Mouse (Mus musculus): Measurements from ENCODE around the gene Mta3.

Mta3 gene

DNA sequence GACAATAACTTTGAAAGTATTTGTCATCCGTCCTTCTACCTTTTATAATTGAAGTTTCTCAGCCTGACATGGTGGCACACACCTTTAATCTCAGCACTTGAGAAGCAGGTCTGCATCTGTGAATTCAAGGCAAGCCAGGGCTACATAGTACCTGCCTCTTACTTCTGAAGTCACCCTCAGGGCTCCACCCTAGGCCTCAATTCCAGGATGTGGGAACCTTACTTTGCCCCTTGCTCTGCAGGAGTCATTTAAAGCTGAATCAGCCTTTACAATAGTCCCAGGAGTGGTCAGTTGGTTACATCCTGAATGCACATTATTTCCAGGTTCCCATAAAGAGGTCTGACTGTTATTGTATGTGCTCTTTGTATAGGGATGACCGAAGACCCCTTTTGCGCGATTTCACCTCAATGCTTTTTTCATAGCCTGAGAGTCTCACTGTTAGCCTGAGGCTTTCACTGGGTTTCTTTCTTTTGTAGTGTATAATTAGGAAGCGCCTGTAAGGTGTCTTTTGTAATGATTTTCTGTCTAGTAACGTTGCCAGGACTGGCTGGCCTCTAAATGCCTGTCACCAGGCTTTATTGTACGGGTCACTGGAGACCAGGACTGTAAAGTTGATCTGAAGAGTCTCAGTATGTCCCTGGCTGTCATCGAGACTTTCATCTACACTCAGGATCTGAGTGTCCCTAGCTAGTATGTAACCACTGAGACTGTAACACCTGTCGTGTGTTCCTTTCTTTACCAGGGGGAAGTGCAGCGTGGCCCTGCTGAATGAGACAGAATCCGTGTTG, 47.3 kb downstream of the Mta3 start:
- DNase-seq (ENCODE audit: extremely low spot score, low read depth, low spot score): no peak

- DNase-seq (ENCODE audit: extremely low spot score, low read depth, low spot score): no peak
Measured at GRCm38 (mm10) chr17:83758096-83758495, 52.1 kb downstream of the Mta3 start.

GRCm38 (mm10) chr17:83759547-83759946, 53.6 kb downstream of the Mta3 start:
- DNase-seq (ENCODE audit: extremely low spot score, low read depth, low spot score): no peak

DNA sequence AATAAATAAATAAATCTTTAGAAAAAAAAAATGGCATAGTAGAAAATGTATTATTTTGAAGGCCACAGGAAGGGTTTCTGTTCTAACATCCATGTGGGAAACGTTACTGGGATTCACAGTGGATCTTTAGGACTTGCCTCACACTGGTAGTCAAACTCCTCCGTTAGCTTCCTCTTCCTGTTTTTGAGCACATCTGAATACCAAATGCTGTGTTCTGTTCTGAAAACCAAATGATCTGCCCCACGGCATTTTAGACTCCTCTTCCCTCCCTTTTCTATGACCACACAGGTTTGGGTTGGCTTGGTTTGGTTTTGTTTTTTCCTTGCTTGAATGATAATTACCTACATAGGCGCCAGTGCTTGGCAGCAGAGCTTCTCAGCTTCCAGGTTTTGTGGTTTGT, 58.6 kb downstream of the Mta3 start:
- no peak for DNase-seq (ENCODE audit: extremely low spot score, low read depth, low spot score)

- no peak for DNase-seq (ENCODE audit: extremely low spot score, low read depth, low spot score)
Measured at GRCm38 (mm10) chr17:83767064-83767463, 61.1 kb downstream of the Mta3 start.

DNA sequence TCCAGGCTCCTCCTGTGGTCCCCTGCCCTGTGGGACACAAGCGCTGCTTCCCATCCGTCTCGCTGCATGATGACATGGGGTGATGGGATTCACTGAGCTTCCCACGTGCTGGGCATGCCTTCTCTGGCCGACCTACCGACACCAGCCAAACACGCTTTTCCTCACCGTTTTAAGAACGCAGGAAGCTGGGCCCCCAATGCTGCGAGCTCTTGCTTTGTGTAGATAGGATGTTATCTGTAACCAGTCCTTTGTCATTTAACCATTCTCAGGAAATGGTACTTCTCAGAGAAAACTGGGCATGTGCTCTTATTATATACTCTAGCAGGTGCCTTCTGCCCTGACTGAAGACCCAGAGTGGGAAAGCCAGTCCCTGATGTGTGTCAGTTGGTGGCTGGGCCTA, 62.3 kb downstream of the Mta3 start:
- DNase-seq (ENCODE audit: extremely low spot score, low read depth, low spot score): no peak

DNA sequence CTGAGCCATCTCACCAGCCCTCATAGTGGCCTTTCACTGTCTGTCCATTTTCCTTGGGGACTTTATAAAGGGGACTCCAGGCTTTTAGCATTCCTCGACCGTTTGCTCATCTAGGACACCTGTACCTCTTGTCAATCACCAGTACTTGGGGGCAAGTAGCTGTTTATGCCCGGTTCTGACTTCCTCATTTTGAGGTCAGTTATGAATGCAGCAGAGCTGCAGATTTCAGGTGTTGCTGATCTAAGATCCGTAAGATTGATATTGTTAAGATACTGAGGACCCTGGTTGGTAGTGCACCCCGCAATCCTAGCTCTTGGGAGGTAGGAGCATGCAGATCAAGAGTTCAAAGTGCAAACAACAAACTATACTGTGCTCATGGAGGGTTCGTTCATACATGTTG, 64.4 kb downstream of the Mta3 start:
- DNase-seq (ENCODE audit: extremely low spot score, low read depth, low spot score): no peak

- no peak for DNase-seq (ENCODE audit: extremely low spot score, low read depth, low spot score)
Measured at GRCm38 (mm10) chr17:83770931-83771330, 65.0 kb downstream of the Mta3 start.

GRCm38 (mm10) chr17:83772110-83772509, 66.1 kb downstream of the Mta3 start:
- no peak for DNase-seq (ENCODE audit: extremely low spot score, low read depth, low spot score)

GRCm38 (mm10) chr17:83772711-83773110, 66.7 kb downstream of the Mta3 start:
- DNase-seq (ENCODE audit: extremely low spot score, low read depth, low spot score): no peak

GRCm38 (mm10) chr17:83776965-83777364, 71.0 kb downstream of the Mta3 start:
- no peak for DNase-seq (ENCODE audit: extremely low spot score, low read depth, low spot score)

DNA sequence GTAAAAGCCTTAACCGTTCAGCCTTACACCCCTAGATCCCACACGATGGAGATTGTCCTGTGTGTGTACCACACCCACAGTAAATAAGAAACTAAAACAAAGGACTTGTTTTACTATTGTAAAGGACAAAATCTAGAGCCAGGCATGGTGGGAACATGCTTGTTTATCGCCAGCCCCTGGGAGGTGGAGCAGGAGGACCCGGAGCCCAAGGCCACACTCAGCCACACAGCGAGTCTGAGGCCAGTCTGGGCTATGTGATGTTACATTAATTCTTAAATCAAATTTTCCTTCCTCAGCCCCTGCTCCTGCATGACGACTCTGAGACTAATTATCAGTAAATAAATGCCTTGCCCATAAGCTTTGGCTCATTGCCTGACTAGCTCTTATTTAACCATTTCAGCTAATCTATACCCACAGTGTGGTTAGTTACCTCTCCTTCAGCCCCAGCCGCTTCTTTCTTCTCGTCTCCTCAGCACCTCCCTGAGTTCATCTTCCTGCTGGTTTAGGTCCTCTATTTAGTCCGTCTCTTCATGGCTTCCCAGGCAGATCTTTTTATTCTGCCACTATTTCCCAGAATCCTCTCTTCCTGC, 71.6 kb downstream of the Mta3 start:
- DNase-seq (ENCODE audit: extremely low spot score, low read depth, low spot score): no peak

DNA sequence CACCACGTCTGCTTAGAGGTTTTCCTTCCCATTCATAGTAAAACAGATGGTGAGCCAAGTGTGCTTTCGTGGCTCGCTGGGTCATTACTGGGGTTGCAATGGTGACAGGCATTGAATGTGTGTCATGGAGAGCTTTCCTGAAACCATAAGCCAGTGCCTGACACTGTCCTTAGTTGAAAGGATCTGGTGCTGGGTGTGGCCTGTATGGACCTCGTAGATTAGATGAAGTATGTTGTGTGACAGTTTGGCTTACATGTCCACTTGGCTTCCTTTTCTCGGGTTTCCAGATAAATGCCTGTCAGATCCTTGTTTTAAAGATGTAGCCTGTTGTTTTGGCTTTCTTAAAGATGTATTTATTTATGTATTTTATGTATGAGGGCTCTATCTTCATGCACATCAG, 74.3 kb downstream of the Mta3 start:
- DNase-seq (ENCODE audit: extremely low spot score, low read depth, low spot score): no peak

- no peak for DNase-seq (ENCODE audit: extremely low spot score, low read depth, low spot score)
Measured at GRCm38 (mm10) chr17:83782740-83783139, 76.8 kb downstream of the Mta3 start.

DNA sequence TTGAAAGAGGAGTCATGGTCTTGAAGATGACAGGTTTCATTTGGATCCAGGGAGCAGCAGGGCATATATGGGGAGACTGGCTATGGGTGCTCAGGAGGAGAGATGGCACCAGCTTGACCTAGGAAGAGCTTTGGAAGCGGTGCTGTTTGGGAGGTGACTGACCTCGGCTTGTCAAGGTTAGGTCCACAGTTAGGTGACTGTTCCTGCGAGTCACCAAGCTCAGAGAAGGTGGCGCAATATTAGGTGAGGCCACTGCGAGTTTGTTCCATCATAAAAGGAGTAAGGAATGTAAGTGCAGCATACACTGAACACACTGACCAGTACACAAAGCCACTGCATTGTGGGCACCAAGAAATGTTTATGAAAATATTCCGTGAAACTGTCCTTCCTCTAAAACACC, 80.5 kb downstream of the Mta3 start:
- DNase-seq (ENCODE audit: extremely low spot score, low read depth, low spot score): no peak

- no peak for DNase-seq (ENCODE audit: extremely low spot score, low read depth, low spot score)
Measured at GRCm38 (mm10) chr17:83790158-83790557, 84.2 kb downstream of the Mta3 start.

DNA sequence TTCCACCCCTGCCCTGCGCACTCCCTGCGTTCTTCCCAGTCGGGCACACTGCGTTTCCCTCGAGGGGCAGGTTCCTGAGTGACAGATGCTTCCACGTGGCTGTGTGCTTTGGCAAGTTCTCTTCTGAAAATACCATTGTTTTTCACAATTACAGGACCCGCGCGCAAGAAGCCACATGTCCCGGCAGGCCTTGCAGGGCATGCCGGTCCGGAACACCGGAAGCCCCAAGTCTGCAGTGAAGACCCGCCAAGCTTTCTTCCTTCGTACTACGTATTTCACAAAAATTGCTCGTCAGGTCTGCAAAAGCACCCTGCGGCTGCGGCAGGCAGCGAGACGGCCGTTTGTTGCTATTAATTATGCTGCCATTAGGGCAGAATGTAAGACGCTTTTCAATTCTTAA, 86.4 kb downstream of the Mta3 start:
- DNase-seq (ENCODE audit: extremely low spot score, low read depth, low spot score): no peak

GRCm38 (mm10) chr17:83795121-83795520, 89.2 kb downstream of the Mta3 start:
- no peak for DNase-seq (ENCODE audit: extremely low spot score, low read depth, low spot score)

- no peak for DNase-seq (ENCODE audit: extremely low spot score, low read depth, low spot score)
Measured at GRCm38 (mm10) chr17:83799506-83800050, 93.6 kb downstream of the Mta3 start.

- no peak for DNase-seq (ENCODE audit: extremely low spot score, low read depth, low spot score)
Measured at GRCm38 (mm10) chr17:83803987-83804386, 98.0 kb downstream of the Mta3 start.

- no peak for DNase-seq (ENCODE audit: extremely low spot score, low read depth, low spot score)
Measured at GRCm38 (mm10) chr17:83805078-83805477, 99.1 kb downstream of the Mta3 start.

DNA sequence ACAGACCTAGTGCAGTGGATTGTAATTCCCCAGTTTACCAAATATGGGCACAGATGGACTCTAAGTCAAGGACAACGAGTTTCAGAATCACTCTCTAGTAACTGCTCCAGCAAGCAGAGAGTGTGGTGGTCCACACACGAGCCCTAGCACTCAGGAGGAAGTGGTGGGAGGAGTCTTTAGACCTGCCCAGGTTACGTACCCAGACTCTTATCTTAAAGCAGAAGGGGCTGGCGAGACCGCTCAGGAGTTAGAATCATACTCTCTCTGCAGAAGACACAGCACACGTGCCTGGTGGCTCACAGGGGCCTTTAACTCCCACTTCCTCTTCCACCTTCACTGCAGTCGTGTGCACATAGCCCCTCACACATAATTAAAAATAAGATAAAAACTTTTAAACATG, 101.4 kb downstream of the Mta3 start:
- no peak for DNase-seq (ENCODE audit: extremely low spot score, low read depth, low spot score)
